ENCODE assay signal across 11 mouse cellular contexts in genomic region chr17:80933401-80934029, GRCm38 (mm10). TPM values are rescaled to one million over a fixed set of nuclear protein-coding genes. Genes with fewer than 3 reads are reported as not detected.
DNase-seq lines count a peak whose midpoint lies in the region; ATAC-seq lines count a peak whose summit lies in the region.
"Had no signal": no experiment of that assay in that cellular context is flagged by ENCODE, and none has a peak within 500 bp of the region (broad histone marks: within the 10 kb centered on the region; RNA-seq: fewer than 3 reads in every experiment).

No protein-coding gene starts in this region.

- 34% methylated on average over 11 of the region's 11 CpGs for WGBS in heart, embryonic 14.5 days

- H3K36me3 ChIP-seq in heart, embryonic 14.5 days (ENCODE audit: control insufficient read depth, insufficient read depth, low read length) = no peaks in the 10 kb centered on the region
- H3K36me3 ChIP-seq: neural tube, embryonic 13.5 days had no signal

- H3K4me1 ChIP-seq in heart, embryonic 14.5 days (ENCODE audit: control insufficient read depth in 2 of 2, insufficient read depth in 2 of 2, low read length in 2 of 2) = peaks cover 9 to 17% of the 10 kb centered on the region in 2 experiments
- H3K4me1 ChIP-seq: neural tube, embryonic 13.5 days had no signal

- H3K9me3 ChIP-seq in heart, embryonic 14.5 days (ENCODE audit: control insufficient read depth, low read length) = no peaks in the 10 kb centered on the region
- H3K9me3 ChIP-seq: neural tube, embryonic 13.5 days had no signal

- H3K9ac ChIP-seq in heart, embryonic 14.5 days (ENCODE audit: low read length) = peak overlapping the region; percentile 38
- H3K9ac ChIP-seq: liver, embryonic 14.5 days; neural tube, embryonic 13.5 days had no signal

- H3K27ac ChIP-seq in heart, embryonic 14.5 days (replicated peaks in 1 of 2; ENCODE audit: control insufficient read depth in 1 of 2, insufficient read depth in 1 of 2, low read depth in 2 of 2, low read length in 2 of 2) = peak overlapping the region; percentile 64 to 78
- H3K27ac ChIP-seq: liver, embryonic 14.5 days; neural tube, embryonic 13.5 days had no signal

- H3K27me3 ChIP-seq in heart, embryonic 14.5 days (ENCODE audit: control insufficient read depth, insufficient read depth, low read length) = no peaks in the 10 kb centered on the region
- H3K27me3 ChIP-seq: neural tube, embryonic 13.5 days had no signal

- DNase-seq in layer of hippocampus, adult 9-11 months = peak; percentile 58
- DNase-seq in layer of hippocampus, postnatal 25 days (ENCODE audit: extremely low spot score in 1 of 2, low spot score in 1 of 2) = no peak
- peak; percentile 37 for DNase-seq in adrenal gland, postnatal 14 days
- no peak for DNase-seq in ovary, postnatal 10 days (ENCODE audit: low spot score)
- DNase-seq in embryo, embryonic 11 days = no peak
- no peak for DNase-seq in urinary bladder, postnatal 4 days (ENCODE audit: low spot score in 2 of 2)

- H3K4me2 ChIP-seq in heart, embryonic 14.5 days (ENCODE audit: low read length) = peak overlapping the region; percentile 61
- H3K4me2 ChIP-seq: neural tube, embryonic 13.5 days had no signal

- peak overlapping the region; percentile 0 to 7; a peak in 1 of 4 replicates for H3K4me3 ChIP-seq in heart, embryonic 14.5 days (ENCODE audit: control insufficient read depth in 1 of 2, insufficient read depth in 1 of 2, low read depth in 1 of 2, low read length in 2 of 2)
- H3K4me3 ChIP-seq: neural tube, embryonic 13.5 days had no signal

- peak; percentile 73 for ATAC-seq in heart, embryonic 14.5 days (ENCODE audit: insufficient number of reproducible peaks, insufficient read depth, low FRiP score, low read depth)
- peak; percentile 91 for ATAC-seq in megakaryocyte progenitor cell, adult 5-6 weeks (replicated peaks; ENCODE audit: poor library complexity)

RNA-seq across cellular contexts. Expression of gene Tmem178, which starts 10.9 kb away (rescaled TPM):
- 100 to 1,000 TPM; 102 to 109 TPM for total RNA-seq in layer of hippocampus, postnatal 25 days (2021)
- 4.5 and 6.6 TPM in 2 replicates for total RNA-seq in adrenal gland, postnatal 14 days (2021)
- 6.1 and 7.0 TPM in 2 replicates for polyA plus RNA-seq in heart, embryonic 14.5 days (2014; fragmentation: Nextera tagmentation; extraction: Ambion mirVana)
- 2.2 and 4.8 TPM in 2 replicates for total RNA-seq in megakaryocyte progenitor cell, adult 5-6 weeks (2015)
- 1.6 and 3.2 TPM in 2 replicates for total RNA-seq in megakaryocyte progenitor cell, adult 5-6 weeks (2017)
- total RNA-seq: MEL had no signal

Comparison
In these comparisons a context has a peak if more than half of its experiments do, and no peak if none do; other contexts are left out.
1. DNase-seq: peak in layer of hippocampus, adult 9-11 months (single experiment) and adrenal gland, postnatal 14 days (single experiment); none in layer of hippocampus, postnatal 25 days (0 of 2), ovary, postnatal 10 days (single experiment), embryo, embryonic 11 days (single experiment) and urinary bladder, postnatal 4 days (0 of 2).
2. RNA of gene Tmem178, which starts 10.9 kb away (total RNA-seq): 102 to 109 TPM in layer of hippocampus, postnatal 25 days; 4.5 to 6.6 TPM in adrenal gland, postnatal 14 days and 1.6 to 4.8 TPM in megakaryocyte progenitor cell, adult 5-6 weeks; every median in the first group is over 10 times any median in the second.